Mouse (Mus musculus): ENCODE results near the gene Cul4a.
"Not testable (repeated sequence)": the region's sequence is repeated elsewhere in the genome, so short reads cannot be mapped to it uniquely, and the experiment has no call there.

Cul4a gene

GRCm38 (mm10) chr8:13105087-13105881 is at the start of gene Cul4a, which contains the start of gene Pcid2:
Gene Cul4a, plus strand, starts transcription at chr8:13105621.
Gene Pcid2, minus strand, starts transcription at chr8:13105459.
- DNase-seq (ENCODE audit: low spot score): peak; percentile 99

- no peak for DNase-seq (ENCODE audit: low spot score)
Measured at GRCm38 (mm10) chr8:13057351-13057750, 48.1 kb upstream of the Cul4a start.

GRCm38 (mm10) chr8:13060441-13061150 is 44.8 kb upstream of the Cul4a start, which contains the start of gene Proz:
Gene Proz, plus strand, starts transcription at chr8:13060914.
- DNase-seq (ENCODE audit: low spot score): no peak

- DNase-seq (ENCODE audit: low spot score): no peak
Measured at GRCm38 (mm10) chr8:13063112-13063511, 42.3 kb upstream of the Cul4a start.

GRCm38 (mm10) chr8:13073255-13073654 is 32.2 kb upstream of the Cul4a start:
- DNase-seq (ENCODE audit: low spot score): no peak

- no peak for DNase-seq (ENCODE audit: low spot score)
Measured at GRCm38 (mm10) chr8:13075044-13075443, 30.4 kb upstream of the Cul4a start.

- not testable (repeated sequence) for DNase-seq (ENCODE audit: low spot score)
Measured at GRCm38 (mm10) chr8:13075579-13075978, 29.8 kb upstream of the Cul4a start.

- DNase-seq (ENCODE audit: low spot score): no peak
Measured at GRCm38 (mm10) chr8:13077542-13077941, 27.9 kb upstream of the Cul4a start.

- peak; percentile 94 for DNase-seq (ENCODE audit: low spot score)
Measured at GRCm38 (mm10) chr8:13104691-13105086, 732 bp upstream of the Cul4a start.

GRCm38 (mm10) chr8:13105908-13106551 is 609 bp downstream of the Cul4a start:
- peak; percentile 71 for DNase-seq (ENCODE audit: low spot score)

GRCm38 (mm10) chr8:13107990-13108638 is 2.7 kb downstream of the Cul4a start:
- no peak for DNase-seq (ENCODE audit: low spot score)

GRCm38 (mm10) chr8:13108967-13109366 is 3.5 kb downstream of the Cul4a start:
- DNase-seq (ENCODE audit: low spot score): no peak

- DNase-seq (ENCODE audit: low spot score): peak; percentile 53
Measured at GRCm38 (mm10) chr8:13109416-13109960, 4.1 kb downstream of the Cul4a start.

- no peak for DNase-seq (ENCODE audit: low spot score)
Measured at GRCm38 (mm10) chr8:13111917-13112316, 6.5 kb downstream of the Cul4a start.

GRCm38 (mm10) chr8:13113232-13113631 is 7.8 kb downstream of the Cul4a start:
- no peak for DNase-seq (ENCODE audit: low spot score)

GRCm38 (mm10) chr8:13117096-13117495 is 11.7 kb downstream of the Cul4a start:
- no peak for DNase-seq (ENCODE audit: low spot score)

- no peak for DNase-seq (ENCODE audit: low spot score)
Measured at GRCm38 (mm10) chr8:13118516-13118915, 13.1 kb downstream of the Cul4a start.

GRCm38 (mm10) chr8:13120882-13121665 is 15.7 kb downstream of the Cul4a start:
- no peak for DNase-seq (ENCODE audit: low spot score)

- DNase-seq (ENCODE audit: low spot score): no peak
Measured at GRCm38 (mm10) chr8:13122887-13123421, 17.5 kb downstream of the Cul4a start.

- no peak for DNase-seq (ENCODE audit: low spot score)
Measured at GRCm38 (mm10) chr8:13124897-13125296, 19.5 kb downstream of the Cul4a start.

- DNase-seq (ENCODE audit: low spot score): peak; percentile 64
Measured at GRCm38 (mm10) chr8:13132220-13132619, 26.8 kb downstream of the Cul4a start.
